Comparison of ENCODE assay signal across 8 mouse cellular contexts in genomic region chr6:85512577-85513530, GRCm38 (mm10). TPM values are rescaled to one million over a fixed set of nuclear protein-coding genes. Genes with fewer than 3 reads are reported as not detected.
A peak's percentile ranks its signal among the peaks of the same experiment; 100 is the strongest.
DNase-seq lines count a peak whose midpoint lies in the region; ATAC-seq and TF ChIP-seq lines count a peak whose summit lies in the region.

No protein-coding gene starts in this region.

- H3K36me3 ChIP-seq in lung, embryonic 15.5 days, result no peaks in the 10 kb centered on the region
- H3K36me3 ChIP-seq in limb, embryonic 15.5 days, result no peaks in the 10 kb centered on the region

- H3K4me2 ChIP-seq in lung, embryonic 15.5 days, result peak overlapping the region; percentile 80
- H3K4me2 ChIP-seq in limb, embryonic 15.5 days, result peak overlapping the region; percentile 86

- H3K27ac ChIP-seq in lung, embryonic 15.5 days, result no peak overlapping the region
- no peak overlapping the region for H3K27ac ChIP-seq in limb, embryonic 15.5 days

- no peak for TF ChIP-seq POLR2A in lung, adult 2 months (IDR thresholded peaks at IDR 0.05; ENCODE audit: borderline replicate concordance, extremely low read depth, low read depth, low read length)

- peaks cover 26% of the 10 kb centered on the region for H3K4me1 ChIP-seq in lung, embryonic 15.5 days
- no peaks in the 10 kb centered on the region for H3K4me1 ChIP-seq in lung, adult 2 months (ENCODE audit: control insufficient read depth, insufficient read depth, low read length)
- peaks cover 29% of the 10 kb centered on the region for H3K4me1 ChIP-seq in limb, embryonic 15.5 days

- no peak; the same call in 1 of the 2 replicates for ATAC-seq in lung, embryonic 15.5 days (ENCODE audit: borderline replicate concordance, extremely low read depth, low FRiP score, low TSS enrichment)
- no peak for ATAC-seq in limb, embryonic 15.5 days (ENCODE audit: insufficient number of reproducible peaks, low FRiP score, low TSS enrichment, low read depth)

- WGBS in lung, embryonic 15.5 days, result under 1% methylated on average over 86 of the region's 90 CpGs
- 2% methylated on average over 90 of the region's 90 CpGs for WGBS in lung, adult 2 months
- WGBS in limb, embryonic 15.5 days, result 1% methylated on average over 77 of the region's 90 CpGs

- peak overlapping the region; percentile 38 for H3K4me3 ChIP-seq in lung, embryonic 15.5 days
- no peak overlapping the region for H3K4me3 ChIP-seq in lung, adult 2 months (replicated peaks; ENCODE audit: extremely low read depth, low read depth, low read length)
- H3K4me3 ChIP-seq in limb, embryonic 15.5 days, result peak overlapping the region; percentile 43

- no peak for TF ChIP-seq CTCF in lung, adult 2 months (IDR thresholded peaks at IDR 0.05; ENCODE audit: insufficient read depth, low read length)

- no peak overlapping the region for H3K9ac ChIP-seq in lung, embryonic 15.5 days
- no peak overlapping the region for H3K9ac ChIP-seq in limb, embryonic 15.5 days

- no peaks in the 10 kb centered on the region for H3K9me3 ChIP-seq in lung, embryonic 15.5 days
- H3K9me3 ChIP-seq in limb, embryonic 15.5 days, result no peaks in the 10 kb centered on the region

- peaks cover 87% of the 10 kb centered on the region for H3K27me3 ChIP-seq in lung, embryonic 15.5 days
- peaks cover 92% of the 10 kb centered on the region for H3K27me3 ChIP-seq in limb, embryonic 15.5 days

- DNase-seq in lung, adult 2 months, result no peak
- DNase-seq in cerebellum, postnatal 10 days, result peak; percentile 54 to 60
- DNase-seq in frontal cortex, postnatal 14 days (ENCODE audit: low spot score in 2 of 2), result peak; percentile 31 to 40
- DNase-seq in right cerebral cortex, postnatal 14 days, result peak; percentile 55
- no peak for DNase-seq in spleen, postnatal 14 days (ENCODE audit: low spot score in 2 of 2)
- no peak for DNase-seq in lung, postnatal 25 days (ENCODE audit: low spot score)

RNA-seq across cellular contexts. Expression of gene Egr4, which starts 0.5 kb away (rescaled TPM):
- polyA plus RNA-seq in lung, embryonic 15.5 days (2015; fragmentation: Nextera tagmentation; extraction: Ambion mirVana), result not detected in 2 replicates
- polyA plus RNA-seq in lung, adult 2 months (2012; rRNA removed), result not detected in 2 replicates
- not detected in 2 replicates for polyA plus RNA-seq in limb, embryonic 15.5 days (2015; fragmentation: Nextera tagmentation; extraction: Ambion mirVana)

RNA-seq across cellular contexts. Expression of gene Fbxo41, which starts 10.1 kb away (rescaled TPM):
- 0.06 and 0.16 TPM in 2 replicates for polyA plus RNA-seq in lung, embryonic 15.5 days (2015; fragmentation: Nextera tagmentation; extraction: Ambion mirVana)
- polyA plus RNA-seq in lung, adult 2 months (2012; rRNA removed), result 0.07 and 0.09 TPM in 2 replicates
- polyA plus RNA-seq in limb, embryonic 15.5 days (2015; fragmentation: Nextera tagmentation; extraction: Ambion mirVana), result 0.29 and 0.30 TPM in 2 replicates

Comparison
In these comparisons a context has a peak if more than half of its experiments do, and no peak if none do; other contexts are left out.
1. DNase-seq: peak in cerebellum, postnatal 10 days (2 of 2), frontal cortex, postnatal 14 days (2 of 2) and right cerebral cortex, postnatal 14 days (single experiment); none in lung, adult 2 months (single experiment), spleen, postnatal 14 days (0 of 2) and lung, postnatal 25 days (single experiment).